Mouse (Mus musculus): ENCODE results near the gene Dctn3. TPM values are rescaled to one million over a fixed set of nuclear protein-coding genes. Genes with fewer than 3 reads are reported as not detected.

The Dctn3 gene
- total and polyA plus RNA-seq, 3 experiments: 57.7 to 64.6 TPM; not detected in 1

DNA sequence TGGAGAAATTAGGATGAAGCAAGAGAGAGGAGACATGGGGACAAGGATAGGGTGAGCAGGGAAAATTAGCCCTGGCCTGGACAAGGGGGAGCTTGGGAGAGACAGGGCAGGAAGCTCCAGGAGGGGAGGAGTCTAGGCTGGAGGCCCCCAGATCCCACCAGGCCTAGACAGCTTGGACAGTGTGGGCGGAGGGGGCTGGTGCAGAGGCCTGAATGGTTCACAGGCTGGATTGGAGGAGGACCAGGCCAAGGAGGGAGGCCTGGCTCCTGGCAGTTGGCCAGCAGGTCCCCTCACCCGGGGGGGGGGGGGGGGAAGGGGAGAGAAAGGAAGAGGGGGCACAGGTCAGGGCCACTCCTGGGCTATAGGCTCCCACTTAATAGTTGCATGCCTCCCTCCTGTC lies 43.7 kb downstream of the Dctn3 start:
- no peaks in the 10 kb centered on the region for H3K79me2 ChIP-seq (ENCODE audit: control insufficient read depth, insufficient read depth, low read length, poor library complexity)
- no peak for TF ChIP-seq SIN3A (IDR thresholded peaks at IDR 0.05; ENCODE audit: low read length)
- TF ChIP-seq ZNF384 (IDR thresholded peaks at IDR 0.05; ENCODE audit: low read depth, low read length): no peak
- no peak for TF ChIP-seq KAT2A (conservative IDR thresholded peaks at IDR 0.05; ENCODE audit: low read depth, low read length)
- no peak for TF ChIP-seq BHLHE40 (IDR thresholded peaks at IDR 0.05; ENCODE audit: borderline replicate concordance, low read depth, low read length)
- no peak for TF ChIP-seq USF1 (IDR thresholded peaks at IDR 0.05; ENCODE audit: low read depth, low read length)
- TF ChIP-seq POLR2A (IDR thresholded peaks at IDR 0.05; ENCODE audit: control insufficient read depth in 1 of 2, insufficient read depth in 1 of 2, low read depth in 1 of 2, low read length in 2 of 2, poor library complexity in 1 of 2): no peak
- no peak for TF ChIP-seq CTCF (IDR thresholded peaks at IDR 0.05 in 2 of 3, conservative IDR thresholded peaks at IDR 0.05 in 1 of 3; ENCODE audit: control insufficient read depth in 1 of 3, insufficient read depth in 1 of 3, low read depth in 2 of 3, low read length in 3 of 3, poor library complexity in 1 of 3, severe bottlenecking in 1 of 3)
- TF ChIP-seq HCFC1 (IDR thresholded peaks at IDR 0.05; ENCODE audit: low read depth, low read length): no peak
- TF ChIP-seq UBTF (IDR thresholded peaks at IDR 0.05; ENCODE audit: borderline replicate concordance, insufficient read depth, low read depth, low read length): no peak
- TF ChIP-seq TAL1 (IDR thresholded peaks at IDR 0.05; ENCODE audit: low read length): no peak
- no peak for TF ChIP-seq MXI1 (IDR thresholded peaks at IDR 0.05; ENCODE audit: low read depth, low read length)
- TF ChIP-seq RCOR1 (IDR thresholded peaks at IDR 0.05; ENCODE audit: low read depth, low read length): no peak
- TF ChIP-seq CHD1 (IDR thresholded peaks at IDR 0.05; ENCODE audit: low read depth, low read length): no peak
- TF ChIP-seq POLR2AphosphoS2 (IDR thresholded peaks at IDR 0.05; ENCODE audit: low read length): no peak
- TF ChIP-seq GABPA (IDR thresholded peaks at IDR 0.05; ENCODE audit: low read depth, low read length): no peak
- TF ChIP-seq E2F4 (IDR thresholded peaks at IDR 0.05; ENCODE audit: borderline replicate concordance, low read depth, low read length): no peak
- no peak for TF ChIP-seq MAFK (IDR thresholded peaks at IDR 0.05; ENCODE audit: borderline replicate concordance, low read depth, low read length)
- no peak overlapping the region for H3K9ac ChIP-seq (ENCODE audit: control insufficient read depth, low read depth, low read length, poor library complexity, severe bottlenecking)
- no peaks in the 10 kb centered on the region for H3K9me3 ChIP-seq (replicated peaks; ENCODE audit: insufficient read depth, low read length)
- H3K36me3 ChIP-seq (ENCODE audit: control insufficient read depth in 1 of 2, insufficient read depth in 2 of 2, low read length in 2 of 2): no peaks in the 10 kb centered on the region
- no peaks in the 10 kb centered on the region for H3K4me1 ChIP-seq (ENCODE audit: control insufficient read depth in 1 of 2, insufficient read depth in 2 of 2, low read length in 2 of 2)
- H3K4me3 ChIP-seq (ENCODE audit: control insufficient read depth in 1 of 2, insufficient read depth in 1 of 2, low read depth in 2 of 2, low read length in 2 of 2): no peak overlapping the region
- no peaks in the 10 kb centered on the region for H3K27me3 ChIP-seq (ENCODE audit: control insufficient read depth in 1 of 2, insufficient read depth in 2 of 2, low read length in 2 of 2)
- DNase-seq (ENCODE audit: low read depth, low spot score): no peak
- H3K27ac ChIP-seq (ENCODE audit: control insufficient read depth, low read depth, low read length): no peak overlapping the region

- no peaks in the 10 kb centered on the region for H3K79me2 ChIP-seq (ENCODE audit: control insufficient read depth, insufficient read depth, low read length, poor library complexity)
- H3K9me3 ChIP-seq (replicated peaks; ENCODE audit: insufficient read depth, low read length): no peaks in the 10 kb centered on the region
- no peak overlapping the region for H3K4me3 ChIP-seq (ENCODE audit: control insufficient read depth in 1 of 2, insufficient read depth in 1 of 2, low read depth in 2 of 2, low read length in 2 of 2)
- no peaks in the 10 kb centered on the region for H3K27me3 ChIP-seq (ENCODE audit: control insufficient read depth in 1 of 2, insufficient read depth in 2 of 2, low read length in 2 of 2)
- no peaks in the 10 kb centered on the region for H3K36me3 ChIP-seq (ENCODE audit: control insufficient read depth in 1 of 2, insufficient read depth in 2 of 2, low read length in 2 of 2)
- no peak overlapping the region for H3K9ac ChIP-seq (ENCODE audit: control insufficient read depth, low read depth, low read length, poor library complexity, severe bottlenecking)
- no peak for DNase-seq (ENCODE audit: low read depth, low spot score)
- H3K4me1 ChIP-seq (ENCODE audit: control insufficient read depth in 1 of 2, insufficient read depth in 2 of 2, low read length in 2 of 2): no peaks in the 10 kb centered on the region
- H3K27ac ChIP-seq (ENCODE audit: control insufficient read depth, low read depth, low read length): no peak overlapping the region
- TF ChIP-seq JUND (IDR thresholded peaks at IDR 0.05; ENCODE audit: low read depth, low read length) (no peak), TAL1 (IDR thresholded peaks at IDR 0.05; ENCODE audit: low read length) (no peak), ZC3H11A (IDR thresholded peaks at IDR 0.05; ENCODE audit: low read depth, low read length) (no peak), RCOR1 (IDR thresholded peaks at IDR 0.05; ENCODE audit: low read depth, low read length) (no peak), CHD1 (IDR thresholded peaks at IDR 0.05; ENCODE audit: low read depth, low read length) (no peak), E2F4 (IDR thresholded peaks at IDR 0.05; ENCODE audit: borderline replicate concordance, low read depth, low read length) (no peak), TCF12 (IDR thresholded peaks at IDR 0.05; ENCODE audit: low read depth, low read length) (no peak), BHLHE40 (IDR thresholded peaks at IDR 0.05; ENCODE audit: borderline replicate concordance, low read depth, low read length) (no peak), GATA1 (IDR thresholded peaks at IDR 0.05; ENCODE audit: low read depth, low read length) (no peak), SIN3A (IDR thresholded peaks at IDR 0.05; ENCODE audit: low read length) (no peak), ZMIZ1 (IDR thresholded peaks at IDR 0.05; ENCODE audit: low read depth, low read length) (no peak), POLR2AphosphoS5 (IDR thresholded peaks at IDR 0.05; ENCODE audit: borderline replicate concordance, low read depth, low read length) (no peak), NELFE (IDR thresholded peaks at IDR 0.05; ENCODE audit: low read depth, low read length) (no peak), USF1 (IDR thresholded peaks at IDR 0.05; ENCODE audit: low read depth, low read length) (no peak)
Measured at GRCm38 (mm10) chr4:41678863-41679262, 44.1 kb downstream of the Dctn3 start.
